Mouse (Mus musculus): ENCODE measurements around the gene Dnajc6. TPM values are rescaled to one million over a fixed set of nuclear protein-coding genes. Genes with fewer than 3 reads are reported as not detected.
A peak's percentile ranks its signal among the peaks of the same experiment; 100 is the strongest.

Gene Dnajc6
- 1.4 and 1.7 TPM in 2 replicates for polyA plus RNA-seq (2016; fragmentation: Nextera tagmentation; extraction: Ambion mirVana)

DNA sequence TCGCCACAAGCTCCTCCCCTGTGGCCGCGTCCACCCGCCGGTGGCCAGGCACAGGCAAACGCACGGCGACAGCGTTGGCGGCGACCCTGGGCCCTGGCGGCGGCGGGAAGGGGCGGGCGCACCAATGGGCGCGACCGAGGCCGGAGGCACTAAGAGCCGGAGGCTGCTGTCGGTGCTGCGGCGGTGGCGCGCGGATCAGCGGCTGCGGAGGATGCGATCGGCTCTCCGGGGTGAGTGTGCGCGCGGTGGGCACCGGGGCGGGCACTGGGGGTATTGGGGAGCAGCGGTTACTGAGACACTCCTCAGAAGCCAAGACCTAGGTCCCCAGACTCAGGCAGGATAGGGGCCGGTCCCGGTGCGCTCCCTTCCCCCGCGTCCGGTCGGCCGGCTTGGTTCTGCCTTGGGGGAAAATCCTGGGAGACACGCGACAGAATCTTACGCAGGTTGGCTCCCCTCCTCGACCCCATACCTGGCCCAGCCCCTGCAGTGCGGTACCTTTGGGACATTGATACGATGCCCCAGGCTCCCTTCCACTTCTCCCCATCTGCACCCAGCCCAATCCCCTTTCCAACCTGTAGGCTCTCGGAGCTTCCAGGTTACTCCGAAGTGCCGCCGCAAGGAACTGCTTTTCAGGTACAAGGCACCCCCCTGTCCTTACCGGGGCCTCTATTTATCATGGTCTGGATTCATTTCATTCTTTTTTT lies at the start of gene Dnajc6:
Gene Dnajc6 (plus strand): TSS at position 115 of the 704 bp plus-strand sequence.
- Histone ChIP-seq H3K27ac (peak within 1 kb of the TSS; percentile 63), H3K27me3 (ENCODE audit: poor library complexity, severe bottlenecking) (peaks cover 83% of the 10 kb centered on the region), H3K4me1 (peaks cover 39% of the 10 kb centered on the region), H3K9me3 (no peaks in the 10 kb centered on the region), H3K4me3 (peak within 1 kb of the TSS; percentile 73), H3K36me3 (replicated peaks) (no peaks in the 10 kb centered on the region)
- 1% methylated on average over 57 of the region's 57 CpGs for WGBS
- DNase-seq (ENCODE audit: extremely low spot score, low spot score) = peak; percentile 41

DNA sequence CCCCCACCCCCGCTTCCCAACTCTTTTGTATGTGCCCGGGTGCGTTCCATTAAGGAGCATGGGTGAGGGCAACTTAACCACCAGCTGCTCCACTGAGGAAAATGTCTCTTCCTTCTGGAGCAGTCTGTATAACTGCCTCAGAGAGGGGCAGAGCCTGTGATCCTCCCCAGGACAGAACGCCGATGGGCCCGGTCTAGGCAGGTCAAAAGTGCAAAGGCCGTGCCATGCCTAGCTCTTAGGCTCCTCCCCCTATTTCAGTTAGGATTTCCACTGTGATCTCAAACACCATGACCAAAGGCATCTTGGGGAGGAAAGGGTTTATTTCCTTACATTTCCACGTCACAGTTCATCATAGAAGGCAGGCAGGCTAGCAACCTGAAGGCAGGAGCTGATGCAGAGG lies 47.7 kb upstream of the Dnajc6 start:
- Histone ChIP-seq H3K4me3 (no peak overlapping the region), H3K4me1 (no peaks in the 10 kb centered on the region), H3K9me3 (no peaks in the 10 kb centered on the region), H3K27ac (no peak overlapping the region), H3K27me3 (ENCODE audit: poor library complexity, severe bottlenecking) (no peaks in the 10 kb centered on the region), H3K36me3 (replicated peaks) (peaks cover 72% of the 10 kb centered on the region)
- no peak for DNase-seq (ENCODE audit: extremely low spot score, low spot score)
- 90% methylated on average over 8 of the region's 8 CpGs for WGBS

DNA sequence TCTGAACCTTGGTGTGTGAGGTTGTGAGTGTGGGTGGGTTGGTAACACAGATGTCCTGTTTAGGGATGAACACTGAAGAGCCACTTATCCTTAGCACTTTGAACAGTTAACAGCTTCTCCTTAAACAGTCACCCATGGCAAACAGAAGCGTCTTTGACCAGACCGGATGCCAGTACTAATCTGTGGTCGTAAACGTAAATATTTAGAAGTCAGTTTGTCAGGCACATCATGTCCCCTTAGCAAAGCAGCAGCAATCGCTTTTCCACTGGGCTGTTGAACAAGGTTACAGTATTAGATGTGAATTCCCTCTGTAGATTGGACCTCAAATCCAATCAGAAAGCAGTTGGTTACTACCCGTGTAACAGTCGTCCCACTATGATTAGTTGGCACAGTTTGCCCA lies 47.1 kb upstream of the Dnajc6 start:
- H3K9me3 ChIP-seq = no peaks in the 10 kb centered on the region
- DNase-seq (ENCODE audit: extremely low spot score, low spot score) = no peak
- no peaks in the 10 kb centered on the region for H3K4me1 ChIP-seq
- H3K27me3 ChIP-seq (ENCODE audit: poor library complexity, severe bottlenecking) = no peaks in the 10 kb centered on the region
- peaks cover 72% of the 10 kb centered on the region for H3K36me3 ChIP-seq (replicated peaks)
- WGBS = 95% methylated on average over 7 of the region's 7 CpGs
- no peak overlapping the region for H3K27ac ChIP-seq
- no peak overlapping the region for H3K4me3 ChIP-seq

DNA sequence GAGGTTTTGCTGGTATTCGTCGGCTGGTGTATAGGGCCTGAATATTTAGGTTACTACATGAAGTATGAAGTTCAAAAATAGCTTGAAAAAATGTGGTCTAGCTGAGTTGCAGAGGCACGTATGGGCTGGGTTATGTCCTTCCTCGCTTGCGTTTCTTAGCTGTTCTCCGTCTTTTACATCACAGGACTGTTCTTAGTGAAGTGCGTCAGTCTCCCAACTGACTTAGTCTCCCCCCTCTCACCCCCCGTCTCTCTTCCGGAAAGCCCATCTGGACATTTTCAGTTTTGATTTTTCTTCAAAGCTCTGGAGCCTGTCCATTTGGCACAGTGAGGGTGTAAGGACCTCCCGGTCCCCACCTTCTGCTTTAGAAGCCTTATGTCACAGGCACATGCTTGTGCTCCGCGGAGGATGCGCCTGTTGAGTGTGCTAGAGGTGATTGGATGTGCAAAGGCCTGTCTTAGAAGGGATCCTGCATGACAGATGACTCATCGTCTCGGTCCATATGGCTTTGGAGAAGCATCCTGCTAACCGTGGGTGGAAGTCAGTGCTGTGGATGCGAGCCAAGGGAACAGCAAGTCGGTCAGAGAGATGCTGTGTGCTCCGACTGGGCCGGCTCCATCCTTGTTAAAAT lies 46.2 kb upstream of the Dnajc6 start:
- Histone ChIP-seq H3K4me1 (no peaks in the 10 kb centered on the region), H3K4me3 (no peak overlapping the region), H3K27me3 (ENCODE audit: poor library complexity, severe bottlenecking) (no peaks in the 10 kb centered on the region), H3K27ac (no peak overlapping the region), H3K9me3 (no peaks in the 10 kb centered on the region), H3K36me3 (replicated peaks) (peaks cover 68% of the 10 kb centered on the region)
- no peak for DNase-seq (ENCODE audit: extremely low spot score, low spot score)
- WGBS = 94% methylated on average over 20 of the region's 20 CpGs

DNA sequence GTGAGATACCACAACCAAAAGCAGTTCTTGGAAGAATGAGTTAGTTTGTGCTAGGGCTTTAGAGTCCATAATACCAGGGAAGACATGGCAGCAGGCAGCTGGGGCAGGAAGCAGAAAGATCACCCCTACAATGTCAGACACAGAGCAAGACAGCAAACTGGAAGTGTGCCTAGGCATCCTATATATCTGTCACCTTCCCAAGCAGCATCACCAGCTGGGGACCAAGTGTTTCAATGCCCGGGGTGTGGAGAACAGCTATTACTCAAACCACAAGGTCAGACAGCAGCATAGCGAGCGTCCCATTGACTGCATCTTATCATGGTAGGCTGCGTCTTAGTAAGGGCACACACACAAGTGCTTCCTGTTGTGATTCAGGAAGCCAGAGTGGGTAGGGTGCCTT lies 45.4 kb upstream of the Dnajc6 start:
- DNase-seq (ENCODE audit: extremely low spot score, low spot score) = no peak
- Histone ChIP-seq H3K4me3 (no peak overlapping the region), H3K36me3 (replicated peaks) (peaks cover 62% of the 10 kb centered on the region), H3K9me3 (no peaks in the 10 kb centered on the region), H3K27ac (no peak overlapping the region), H3K27me3 (ENCODE audit: poor library complexity, severe bottlenecking) (no peaks in the 10 kb centered on the region), H3K4me1 (no peaks in the 10 kb centered on the region)
- WGBS = 89% methylated on average over 4 of the region's 4 CpGs

DNA sequence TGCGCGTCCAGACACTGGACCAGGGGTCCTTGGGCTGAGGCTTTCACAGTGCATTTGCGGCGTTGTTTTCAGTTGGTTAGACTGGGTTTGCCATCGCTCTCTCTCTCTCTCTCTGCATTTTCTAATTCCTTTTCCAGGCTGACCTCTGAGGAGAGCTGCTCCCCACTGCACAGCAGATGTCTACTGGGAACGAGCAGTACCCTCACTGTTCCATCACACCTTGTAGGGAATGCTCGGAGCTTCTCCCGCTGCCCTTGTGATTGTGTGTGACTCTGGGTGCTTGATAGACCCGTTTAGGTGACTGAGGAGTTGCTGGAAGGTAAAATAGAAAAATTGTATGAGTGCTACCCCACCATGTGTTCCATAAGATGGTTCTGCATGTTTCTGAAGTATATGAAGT lies 43.6 kb upstream of the Dnajc6 start:
- Histone ChIP-seq H3K36me3 (replicated peaks) (peaks cover 49% of the 10 kb centered on the region), H3K9me3 (no peaks in the 10 kb centered on the region), H3K4me1 (no peaks in the 10 kb centered on the region), H3K27me3 (ENCODE audit: poor library complexity, severe bottlenecking) (no peaks in the 10 kb centered on the region), H3K27ac (no peak overlapping the region), H3K4me3 (no peak overlapping the region)
- WGBS = 92% methylated on average over 9 of the region's 9 CpGs
- DNase-seq (ENCODE audit: extremely low spot score, low spot score) = no peak

DNA sequence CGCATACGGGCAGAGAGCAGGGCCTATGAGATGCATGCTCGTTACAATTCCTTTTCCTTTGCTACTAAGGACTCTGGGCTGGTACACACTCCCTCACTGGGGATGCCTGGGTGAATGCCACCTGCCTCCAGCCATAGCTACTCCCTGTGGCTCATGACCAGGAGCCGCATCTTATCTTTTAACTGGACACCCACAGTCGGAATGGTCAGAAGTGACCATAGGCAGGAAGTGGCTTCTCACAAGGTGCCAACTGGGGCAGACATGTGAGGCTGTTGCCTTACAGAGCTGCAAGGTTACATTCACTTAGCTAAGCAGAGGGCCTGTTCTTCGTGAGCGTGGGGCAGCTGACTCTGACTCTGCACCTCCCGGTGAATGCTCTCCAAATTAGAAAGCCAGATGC lies 39.3 kb upstream of the Dnajc6 start:
- H3K4me3 ChIP-seq = no peak overlapping the region
- H3K27me3 ChIP-seq (ENCODE audit: poor library complexity, severe bottlenecking) = no peaks in the 10 kb centered on the region
- no peak for DNase-seq (ENCODE audit: extremely low spot score, low spot score)
- WGBS = 93% methylated on average over 8 of the region's 8 CpGs
- no peak overlapping the region for H3K27ac ChIP-seq
- no peaks in the 10 kb centered on the region for H3K9me3 ChIP-seq
- no peaks in the 10 kb centered on the region for H3K4me1 ChIP-seq
- H3K36me3 ChIP-seq (replicated peaks) = peaks cover 28% of the 10 kb centered on the region

DNA sequence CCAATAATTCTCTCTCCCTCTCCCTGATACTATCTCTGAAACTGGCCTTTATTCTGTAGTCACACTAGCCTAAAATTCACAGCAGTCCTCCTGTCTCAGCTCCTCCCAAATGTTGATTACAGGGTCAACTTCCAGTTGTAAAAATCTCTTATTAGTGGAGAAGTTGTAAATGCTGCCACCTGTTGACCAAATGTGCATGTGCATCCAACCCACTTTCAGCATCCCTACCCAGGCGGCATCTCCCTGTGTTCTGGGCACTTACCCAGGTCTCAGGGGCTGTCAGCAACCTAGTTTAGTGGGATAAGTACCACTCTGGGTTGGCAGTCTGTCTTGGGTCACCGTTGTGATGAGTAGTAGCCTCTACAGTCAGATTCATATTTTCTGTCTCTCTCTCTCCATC lies 38.1 kb upstream of the Dnajc6 start:
- Histone ChIP-seq H3K4me1 (no peaks in the 10 kb centered on the region), H3K27me3 (ENCODE audit: poor library complexity, severe bottlenecking) (no peaks in the 10 kb centered on the region), H3K27ac (no peak overlapping the region), H3K9me3 (no peaks in the 10 kb centered on the region), H3K4me3 (no peak overlapping the region), H3K36me3 (replicated peaks) (peaks cover 31% of the 10 kb centered on the region)
- WGBS = 63% methylated on average over 2 of the region's 2 CpGs
- DNase-seq (ENCODE audit: extremely low spot score, low spot score) = peak; percentile 18

DNA sequence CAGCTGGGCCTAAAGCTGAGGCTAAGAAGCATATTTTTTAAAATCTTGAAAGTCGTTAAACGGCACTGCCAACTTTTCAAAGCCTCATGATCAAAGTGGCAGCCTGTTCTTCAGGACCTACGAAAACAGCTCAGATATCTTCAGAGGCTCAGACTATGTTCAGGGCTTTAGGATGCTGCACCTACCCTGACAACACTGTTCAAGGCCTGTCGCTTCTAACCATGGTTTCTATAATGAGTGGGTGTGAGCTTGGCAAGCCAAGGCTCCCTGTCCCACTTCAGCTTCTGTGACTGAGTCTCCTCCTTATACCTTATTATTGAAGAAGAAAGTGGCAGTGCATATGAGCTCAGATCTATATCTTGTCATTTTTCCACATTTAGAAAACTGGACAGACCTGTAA lies 37.1 kb upstream of the Dnajc6 start:
- no peak for DNase-seq (ENCODE audit: extremely low spot score, low spot score)
- 93% methylated on average over 4 of the region's 4 CpGs for WGBS
- Histone ChIP-seq H3K36me3 (replicated peaks) (peaks cover 33% of the 10 kb centered on the region), H3K4me3 (no peak overlapping the region), H3K27ac (no peak overlapping the region), H3K27me3 (ENCODE audit: poor library complexity, severe bottlenecking) (no peaks in the 10 kb centered on the region), H3K9me3 (no peaks in the 10 kb centered on the region), H3K4me1 (no peaks in the 10 kb centered on the region)

DNA sequence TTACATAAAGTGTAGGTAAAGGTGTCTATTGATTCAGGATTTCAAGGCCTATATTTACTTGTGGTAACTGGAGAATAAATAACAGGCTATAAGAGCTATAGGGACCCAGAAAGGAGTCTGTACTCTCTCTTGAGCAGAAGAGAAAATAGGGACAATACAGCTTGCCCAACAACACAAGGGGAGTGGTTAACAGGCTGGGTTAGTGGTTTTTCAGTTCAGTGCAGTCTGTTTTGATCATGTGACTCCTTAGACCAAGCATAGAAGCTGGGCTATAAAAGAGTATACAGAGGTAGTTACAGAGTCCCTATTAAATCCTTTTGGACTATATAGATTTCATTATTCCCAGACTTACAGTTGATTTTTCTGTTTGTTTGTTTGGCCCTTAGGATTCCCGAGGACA lies 36.3 kb upstream of the Dnajc6 start:
- 80% methylated on average over 1 of the region's 1 CpGs for WGBS
- no peak overlapping the region for H3K27ac ChIP-seq
- H3K36me3 ChIP-seq (replicated peaks) = peaks cover 40% of the 10 kb centered on the region
- H3K4me1 ChIP-seq = no peaks in the 10 kb centered on the region
- H3K27me3 ChIP-seq (ENCODE audit: poor library complexity, severe bottlenecking) = no peaks in the 10 kb centered on the region
- DNase-seq (ENCODE audit: extremely low spot score, low spot score) = no peak
- no peaks in the 10 kb centered on the region for H3K9me3 ChIP-seq
- H3K4me3 ChIP-seq = no peak overlapping the region

DNA sequence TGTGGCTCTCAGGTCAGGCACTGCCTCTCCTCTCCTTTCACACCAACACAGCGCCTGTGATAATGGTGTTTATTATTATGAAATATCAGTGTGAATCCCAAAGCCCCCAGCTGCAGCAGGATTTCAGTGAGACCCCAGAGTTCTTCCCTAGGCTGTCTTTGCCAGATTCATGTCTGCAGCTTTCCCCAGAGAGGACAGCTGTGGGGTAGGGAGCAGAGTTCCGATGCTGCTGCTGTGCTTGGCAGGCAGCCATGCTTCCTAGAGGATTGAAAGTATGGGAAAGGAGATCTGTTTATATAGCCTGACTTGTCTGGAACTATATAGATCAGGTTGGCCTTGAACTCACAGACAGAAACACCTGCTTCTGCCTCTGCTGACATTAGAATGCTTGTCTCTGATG lies 34.4 kb upstream of the Dnajc6 start:
- Histone ChIP-seq H3K27ac (no peak overlapping the region), H3K36me3 (replicated peaks) (peaks cover 53% of the 10 kb centered on the region), H3K4me1 (no peaks in the 10 kb centered on the region), H3K9me3 (no peaks in the 10 kb centered on the region), H3K4me3 (no peak overlapping the region), H3K27me3 (ENCODE audit: poor library complexity, severe bottlenecking) (no peaks in the 10 kb centered on the region)
- WGBS = 89% methylated on average over 2 of the region's 2 CpGs
- DNase-seq (ENCODE audit: extremely low spot score, low spot score) = no peak

DNA sequence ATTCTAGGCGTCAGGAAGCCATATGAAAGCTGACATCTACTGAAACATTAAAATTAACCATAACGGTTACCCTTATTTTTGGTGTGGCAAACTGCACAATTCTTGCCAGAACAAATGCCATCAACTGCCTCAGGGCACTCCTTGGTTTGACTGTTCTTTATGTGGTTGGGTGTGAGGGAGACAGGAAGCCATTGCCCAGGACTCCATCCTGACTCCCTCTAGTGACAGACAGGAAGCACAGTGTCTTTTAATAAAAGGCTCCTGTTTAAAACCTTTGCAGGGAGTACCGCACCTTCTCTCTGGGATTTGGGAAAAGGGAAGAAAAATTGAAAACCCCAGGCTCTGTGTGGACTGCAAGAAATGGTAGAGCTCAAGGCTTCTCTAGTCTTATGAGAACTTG lies 30.2 kb upstream of the Dnajc6 start:
- WGBS = 85% methylated on average over 3 of the region's 3 CpGs
- no peaks in the 10 kb centered on the region for H3K4me1 ChIP-seq
- no peaks in the 10 kb centered on the region for H3K9me3 ChIP-seq
- H3K27me3 ChIP-seq (ENCODE audit: poor library complexity, severe bottlenecking) = no peaks in the 10 kb centered on the region
- peaks cover 44% of the 10 kb centered on the region for H3K36me3 ChIP-seq (replicated peaks)
- H3K27ac ChIP-seq = no peak overlapping the region
- DNase-seq (ENCODE audit: extremely low spot score, low spot score) = no peak
- H3K4me3 ChIP-seq = no peak overlapping the region

DNA sequence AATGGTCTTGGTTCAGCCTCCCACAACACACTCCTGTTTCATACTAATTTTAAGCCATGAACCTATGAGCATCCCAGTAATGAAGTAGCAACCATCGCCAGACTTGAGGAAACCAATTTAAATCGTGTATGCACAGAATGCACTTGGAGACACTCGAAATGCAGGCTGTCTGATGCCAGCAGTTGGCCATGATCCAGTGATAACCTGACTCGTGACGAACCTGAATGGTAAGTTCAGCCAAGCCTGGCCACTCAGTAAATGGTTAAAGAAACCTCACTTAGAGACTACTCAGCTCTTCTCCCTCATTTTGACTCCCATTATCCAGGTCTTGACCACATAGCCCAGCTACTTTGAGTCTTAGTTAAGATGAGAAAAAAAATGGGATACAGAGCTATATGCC lies 27.2 kb upstream of the Dnajc6 start:
- Histone ChIP-seq H3K4me3 (no peak overlapping the region), H3K27ac (no peak overlapping the region), H3K4me1 (no peaks in the 10 kb centered on the region), H3K9me3 (no peaks in the 10 kb centered on the region), H3K36me3 (replicated peaks) (peaks cover 21% of the 10 kb centered on the region), H3K27me3 (ENCODE audit: poor library complexity, severe bottlenecking) (no peaks in the 10 kb centered on the region)
- 92% methylated on average over 5 of the region's 5 CpGs for WGBS
- no peak for DNase-seq (ENCODE audit: extremely low spot score, low spot score)
